Mouse (Mus musculus) lung, postnatal 10 days (tissue): ENCODE data around the gene Acbd4.

ENCODE experiments used
- DNase-seq: peaks from one replicate; pipeline ENCODE4 v3.0.0; 2021

The Acbd4 gene

GRCm38 (mm10) chr11:103101481-103101865 is at the start of gene Acbd4, which contains the start of gene Plcd3:
Gene Acbd4, plus strand, starts transcription at chr11:103101682.
Gene Plcd3, minus strand, starts transcription at chr11:103101658.
- DNase-seq: peak; percentile 92

GRCm38 (mm10) chr11:103052078-103052477 is 49.4 kb upstream of the Acbd4 start:
- DNase-seq: no peak

GRCm38 (mm10) chr11:103053191-103054076 is 48.0 kb upstream of the Acbd4 start:
- no peak for DNase-seq

DNA sequence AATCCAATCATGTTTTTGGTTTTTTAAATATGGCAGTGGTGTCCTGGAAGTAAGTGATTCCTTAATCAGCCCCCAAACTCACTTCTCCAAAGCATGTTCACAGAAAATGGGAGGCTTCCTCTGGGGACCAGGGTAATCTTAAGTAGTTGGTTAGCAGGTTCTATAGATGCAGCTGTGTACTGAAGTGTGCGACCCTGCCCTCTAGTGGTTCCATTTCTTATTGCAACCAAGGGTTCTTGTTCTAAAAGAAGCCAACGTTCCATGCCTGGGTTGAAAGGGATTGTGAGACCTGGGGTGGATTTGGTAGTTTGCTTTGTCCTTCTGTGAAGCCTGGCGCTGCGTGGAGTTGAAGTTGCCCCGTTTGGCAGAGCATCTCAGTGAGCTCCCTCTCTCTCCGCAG is 46.7 kb upstream of the Acbd4 start:
- peak; percentile 87 for DNase-seq

- DNase-seq: no peak
These were observed 44.8 kb upstream of the Acbd4 start for GRCm38 (mm10) chr11:103056636-103057035.

DNA sequence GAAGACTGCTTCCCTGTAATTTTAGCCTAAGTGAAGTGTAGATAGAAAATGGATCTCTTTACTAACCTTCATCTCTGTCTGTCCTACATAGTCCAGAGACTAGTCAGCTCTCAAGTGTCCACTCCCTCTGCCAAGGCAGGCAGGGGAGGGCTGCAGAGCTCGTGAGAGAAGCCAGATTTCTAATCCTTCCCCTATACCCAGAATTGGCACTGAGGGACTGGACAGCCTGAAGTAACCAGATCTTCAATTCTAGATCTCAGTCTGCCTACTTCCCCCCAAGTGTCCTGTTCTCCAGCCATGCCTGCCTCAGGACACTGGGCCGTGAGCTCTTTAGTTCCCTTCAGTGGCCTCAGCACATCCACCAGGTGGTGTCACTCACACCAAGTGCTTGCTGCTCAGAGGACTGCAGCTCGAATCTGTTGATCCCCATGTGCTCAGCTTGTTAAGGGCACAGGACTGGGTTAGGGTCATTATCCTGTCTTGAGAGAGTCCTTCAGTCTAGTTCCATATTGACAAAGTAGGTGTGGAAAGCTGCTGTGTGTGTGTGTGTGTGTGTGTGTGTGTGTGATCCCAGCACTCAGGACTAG is 42.9 kb upstream of the Acbd4 start:
- no peak for DNase-seq

GRCm38 (mm10) chr11:103066191-103067050 is 35.1 kb upstream of the Acbd4 start:
- no peak for DNase-seq

DNA sequence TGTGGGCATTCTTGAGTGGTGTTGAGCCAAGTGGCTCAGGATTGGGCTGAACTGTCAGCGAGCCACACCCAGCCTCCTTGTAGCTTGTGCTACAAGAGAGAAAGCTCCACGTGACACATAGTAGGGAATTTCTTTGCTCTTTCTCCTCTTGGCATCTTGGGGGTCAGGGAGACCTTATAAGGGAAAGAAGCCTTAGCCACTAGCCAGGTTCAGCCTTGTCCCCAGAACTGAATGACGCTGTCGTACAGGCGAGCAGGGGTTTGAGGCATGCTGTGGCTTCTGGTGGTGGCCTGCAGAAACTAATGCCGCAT is 34.5 kb upstream of the Acbd4 start:
- DNase-seq: no peak

DNA sequence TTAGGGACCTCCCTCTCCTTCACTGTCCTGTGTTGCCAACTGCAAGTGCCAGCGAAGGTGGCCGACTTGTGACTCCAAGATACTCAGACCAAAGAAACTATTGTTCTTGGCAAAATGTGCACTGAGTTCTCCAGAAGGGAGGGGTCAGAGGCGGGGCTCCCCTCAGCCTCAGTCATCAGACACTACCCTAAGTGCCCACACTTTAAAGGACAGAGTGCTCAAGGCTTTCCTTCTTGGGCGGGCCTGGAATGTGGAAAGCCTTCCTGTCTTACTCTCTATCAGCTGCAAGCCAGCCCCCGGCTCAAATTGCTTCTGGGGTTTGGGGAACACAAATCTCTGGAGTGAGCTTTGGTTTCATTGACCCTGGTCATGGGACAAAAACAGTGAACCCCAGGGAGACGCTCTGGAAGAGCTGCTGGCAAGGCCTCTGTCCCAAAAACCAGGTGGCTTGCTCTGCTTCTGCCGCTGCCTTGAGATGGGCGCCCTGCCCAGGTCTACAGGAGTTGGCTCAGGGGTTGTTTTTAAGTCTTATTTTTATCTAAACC is 34.0 kb upstream of the Acbd4 start:
- DNase-seq: peak; percentile 68

DNA sequence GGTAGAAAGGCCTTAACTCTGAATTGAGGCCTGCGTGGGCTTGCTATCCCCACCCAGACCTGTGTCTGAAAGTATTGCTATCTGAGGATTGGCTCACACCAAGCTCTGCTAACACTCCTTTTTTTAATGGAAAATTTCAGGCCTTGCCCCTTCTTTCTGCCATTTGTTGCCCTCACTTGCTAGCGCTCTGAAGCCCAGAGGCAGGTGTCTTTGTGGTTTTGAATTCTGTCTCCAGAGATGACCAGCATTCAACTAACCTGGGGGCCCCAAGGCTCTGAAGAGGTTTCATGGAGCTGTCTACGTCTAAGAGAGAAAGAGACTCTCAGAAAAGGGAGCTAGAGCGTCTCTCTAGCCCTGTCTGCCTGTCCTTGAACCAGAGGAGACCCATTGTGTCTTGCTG is 33.2 kb upstream of the Acbd4 start:
- no peak for DNase-seq

- DNase-seq: no peak
These were observed 32.6 kb upstream of the Acbd4 start for GRCm38 (mm10) chr11:103068884-103069283.

DNA sequence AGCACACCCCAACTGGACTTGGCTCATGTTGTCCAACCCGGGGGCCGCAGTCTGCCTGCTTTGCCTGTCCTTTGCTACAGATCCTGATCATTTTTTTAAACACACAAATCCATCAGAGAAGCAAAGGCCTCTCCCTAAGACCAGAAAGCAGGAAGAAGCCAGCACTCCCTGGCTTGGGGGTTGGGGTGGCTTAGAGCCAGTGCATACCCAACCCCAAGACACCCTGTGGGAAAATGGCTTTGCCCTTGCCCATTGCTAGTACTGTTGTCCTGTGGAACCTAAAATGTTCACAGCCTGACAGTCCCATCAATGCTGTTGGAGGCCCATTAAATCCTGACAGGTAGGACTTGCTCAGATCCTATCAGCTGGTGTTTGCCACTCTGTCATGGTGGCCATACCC is 31.8 kb upstream of the Acbd4 start:
- no peak for DNase-seq

GRCm38 (mm10) chr11:103070322-103070880 is 31.1 kb upstream of the Acbd4 start:
- no peak for DNase-seq

- DNase-seq: no peak
These were observed 27.8 kb upstream of the Acbd4 start for GRCm38 (mm10) chr11:103073671-103074070.

GRCm38 (mm10) chr11:103074121-103074650 is 27.3 kb upstream of the Acbd4 start:
- no peak for DNase-seq

- peak; percentile 71 for DNase-seq
These were observed 26.6 kb upstream of the Acbd4 start for GRCm38 (mm10) chr11:103074796-103075323.

DNA sequence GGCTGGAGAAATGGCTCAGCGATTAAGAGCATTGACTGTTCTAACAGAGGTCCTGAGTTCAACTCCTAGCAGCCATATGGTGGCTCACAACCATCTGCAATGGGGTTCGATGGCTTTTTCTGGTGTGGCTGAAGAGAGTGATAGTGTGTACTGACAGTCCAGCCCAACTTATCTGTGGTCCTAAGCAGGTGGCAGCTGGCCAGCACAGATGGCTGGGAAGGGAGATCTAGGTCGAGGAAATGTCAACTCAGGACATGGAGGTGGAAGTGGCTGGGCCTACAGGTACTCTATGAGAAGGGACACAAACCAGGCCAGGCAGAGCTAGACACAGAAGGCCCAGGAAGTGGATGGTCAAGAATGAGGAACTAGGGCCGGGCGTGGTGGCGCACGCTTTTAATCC is 25.5 kb upstream of the Acbd4 start:
- no peak for DNase-seq

GRCm38 (mm10) chr11:103076581-103076980 is 24.9 kb upstream of the Acbd4 start:
- DNase-seq: no peak

DNA sequence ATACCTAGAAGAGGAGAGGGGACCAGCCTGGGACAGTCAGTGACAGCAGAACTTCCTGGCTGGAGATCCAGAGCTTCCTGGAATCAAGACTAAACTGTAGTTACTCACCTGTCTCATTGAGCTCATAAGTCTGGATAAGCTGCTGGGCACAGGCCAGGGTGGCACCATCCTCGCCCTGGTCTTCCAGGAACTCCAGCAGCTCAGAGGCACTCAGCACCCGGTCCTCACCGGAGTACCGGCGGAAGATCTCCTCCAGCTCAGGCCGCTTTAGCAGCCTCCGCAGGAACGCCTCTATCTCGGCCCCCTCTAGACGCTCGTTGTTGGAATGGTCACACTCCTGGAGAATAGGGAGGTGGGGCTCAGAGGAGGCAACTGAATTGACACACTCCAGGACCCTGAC is 23.4 kb upstream of the Acbd4 start:
- no peak for DNase-seq

GRCm38 (mm10) chr11:103080323-103081091 is 21.0 kb upstream of the Acbd4 start:
- DNase-seq: no peak

DNA sequence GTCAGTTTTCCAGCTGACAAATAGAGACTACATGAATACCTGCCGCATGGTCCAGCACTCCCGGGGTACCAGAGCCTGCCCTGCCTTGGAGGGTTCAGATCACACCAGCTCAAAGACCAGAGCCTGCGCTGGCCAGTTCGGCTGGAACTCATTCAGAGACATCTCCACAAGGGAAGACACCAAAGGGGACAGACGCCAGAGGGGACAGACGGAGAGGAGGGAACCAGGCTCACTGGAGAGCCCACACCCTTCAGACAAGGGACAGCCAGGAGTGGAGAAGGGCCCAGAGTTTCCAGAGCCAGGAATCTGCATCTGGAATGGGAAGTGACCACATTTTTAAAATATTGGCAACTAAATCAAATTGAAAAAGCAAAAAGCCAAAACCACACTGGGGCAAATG is 19.9 kb upstream of the Acbd4 start:
- no peak for DNase-seq

GRCm38 (mm10) chr11:103093306-103093705 is 8.2 kb upstream of the Acbd4 start:
- no peak for DNase-seq
